Mouse (Mus musculus): ENCODE results near the gene Syn3. TPM values are rescaled to one million over a fixed set of nuclear protein-coding genes. Genes with fewer than 3 reads are reported as not detected.

The Syn3 gene
- polyA plus RNA-seq, 1 experiment from 2014 or later, result 4.0 TPM

- no peak for ATAC-seq (ENCODE audit: insufficient read depth, low FRiP score)
- Histone ChIP-seq H3K4me3 (replicated peaks; ENCODE audit: low read length) (no peak overlapping the region), H3K36me3 (ENCODE audit: control insufficient read depth, insufficient read depth, low read length) (no peaks in the 10 kb centered on the region), H3K27me3 (ENCODE audit: control insufficient read depth, insufficient read depth, low read length) (no peaks in the 10 kb centered on the region), H3K9me3 (replicated peaks; ENCODE audit: control insufficient read depth, low read length) (no peaks in the 10 kb centered on the region), H3K4me1 (ENCODE audit: control insufficient read depth, insufficient read depth, low read length) (peaks cover 7% of the 10 kb centered on the region), H3K4me2 (ENCODE audit: low read depth, low read length) (no peak overlapping the region), H3K27ac (ENCODE audit: low read length) (no peak overlapping the region), H3K9ac (ENCODE audit: low read length) (no peak overlapping the region)
- WGBS, result 59% methylated on average over 5 of the region's 5 CpGs
Observed at GRCm38 (mm10) chr10:86356819-86357563, 141.7 kb downstream of the Syn3 start.

- Histone ChIP-seq H3K36me3 (ENCODE audit: control insufficient read depth, insufficient read depth, low read length) (0 out of 2 replicates have a peak, but pooled peaks cover 4% of the 10 kb centered on the region), H3K4me3 (replicated peaks; ENCODE audit: low read length) (no peak overlapping the region), H3K4me1 (ENCODE audit: control insufficient read depth, insufficient read depth, low read length) (no peaks in the 10 kb centered on the region), H3K9ac (ENCODE audit: low read length) (no peak overlapping the region), H3K27ac (ENCODE audit: low read length) (no peak overlapping the region), H3K27me3 (ENCODE audit: control insufficient read depth, insufficient read depth, low read length) (no peaks in the 10 kb centered on the region), H3K4me2 (ENCODE audit: low read depth, low read length) (no peak overlapping the region), H3K9me3 (replicated peaks; ENCODE audit: control insufficient read depth, low read length) (no peaks in the 10 kb centered on the region)
- WGBS, result 86% methylated on average over 3 of the region's 3 CpGs
- ATAC-seq (ENCODE audit: insufficient read depth, low FRiP score), result no peak
Observed at GRCm38 (mm10) chr10:86352521-86352920, 146.2 kb downstream of the Syn3 start.

- WGBS, result 79% methylated on average over 2 of the region's 2 CpGs
Observed at GRCm38 (mm10) chr10:86351287-86351686, 147.4 kb downstream of the Syn3 start.

GRCm38 (mm10) chr10:86346235-86346840 is 152.4 kb downstream of the Syn3 start:
- Histone ChIP-seq H3K36me3 (ENCODE audit: control insufficient read depth, insufficient read depth, low read length) (0 out of 2 replicates have a peak, but pooled peaks cover 4% of the 10 kb centered on the region), H3K27ac (ENCODE audit: low read length) (no peak overlapping the region), H3K9me3 (replicated peaks; ENCODE audit: control insufficient read depth, low read length) (no peaks in the 10 kb centered on the region), H3K4me2 (ENCODE audit: low read depth, low read length) (no peak overlapping the region), H3K4me3 (replicated peaks; ENCODE audit: low read length) (no peak overlapping the region), H3K27me3 (ENCODE audit: control insufficient read depth, insufficient read depth, low read length) (no peaks in the 10 kb centered on the region), H3K4me1 (ENCODE audit: control insufficient read depth, insufficient read depth, low read length) (peaks cover 19% of the 10 kb centered on the region), H3K9ac (ENCODE audit: low read length) (no peak overlapping the region)
- WGBS, result 27% methylated on average over 3 of the region's 3 CpGs
- ATAC-seq (ENCODE audit: insufficient read depth, low FRiP score), result peak; percentile 57; the same call in 1 of the 2 replicates

More at GRCm38 (mm10) chr10:86351287-86351686, 147.4 kb downstream of the Syn3 start:
- H3K9me3 ChIP-seq (replicated peaks; ENCODE audit: control insufficient read depth, low read length), result no peaks in the 10 kb centered on the region
- H3K4me3 ChIP-seq (replicated peaks; ENCODE audit: low read length), result no peak overlapping the region
- H3K27ac ChIP-seq (ENCODE audit: low read length), result no peak overlapping the region
- H3K27me3 ChIP-seq (ENCODE audit: control insufficient read depth, insufficient read depth, low read length), result no peaks in the 10 kb centered on the region
- H3K4me1 ChIP-seq (ENCODE audit: control insufficient read depth, insufficient read depth, low read length), result peaks cover 3% of the 10 kb centered on the region; the same call in 1 of the 2 replicates
- no peak overlapping the region for H3K4me2 ChIP-seq (ENCODE audit: low read depth, low read length)
- no peak overlapping the region for H3K9ac ChIP-seq (ENCODE audit: low read length)
- no peak for ATAC-seq (ENCODE audit: insufficient read depth, low FRiP score)
- H3K36me3 ChIP-seq (ENCODE audit: control insufficient read depth, insufficient read depth, low read length), result 0 out of 2 replicates have a peak, but pooled peaks cover 4% of the 10 kb centered on the region

GRCm38 (mm10) chr10:86345645-86346044 is 153.1 kb downstream of the Syn3 start:
- ATAC-seq (ENCODE audit: insufficient read depth, low FRiP score), result no peak

GRCm38 (mm10) chr10:86344654-86345053 is 154.0 kb downstream of the Syn3 start:
- 83% methylated on average over 6 of the region's 6 CpGs for WGBS
- no peak overlapping the region for H3K27ac ChIP-seq (ENCODE audit: low read length)

More at GRCm38 (mm10) chr10:86345645-86346044, 153.1 kb downstream of the Syn3 start:
- Histone ChIP-seq H3K4me2 (ENCODE audit: low read depth, low read length) (no peak overlapping the region), H3K27ac (ENCODE audit: low read length) (no peak overlapping the region), H3K36me3 (ENCODE audit: control insufficient read depth, insufficient read depth, low read length) (0 out of 2 replicates have a peak, but pooled peaks cover 4% of the 10 kb centered on the region), H3K9ac (ENCODE audit: low read length) (no peak overlapping the region), H3K4me1 (ENCODE audit: control insufficient read depth, insufficient read depth, low read length) (peaks cover 25% of the 10 kb centered on the region), H3K9me3 (replicated peaks; ENCODE audit: control insufficient read depth, low read length) (no peaks in the 10 kb centered on the region), H3K27me3 (ENCODE audit: control insufficient read depth, insufficient read depth, low read length) (no peaks in the 10 kb centered on the region), H3K4me3 (replicated peaks; ENCODE audit: low read length) (no peak overlapping the region)
- WGBS, result 93% methylated on average over 9 of the region's 9 CpGs

GRCm38 (mm10) chr10:86343931-86344330 is 154.8 kb downstream of the Syn3 start:
- no peak overlapping the region for H3K4me2 ChIP-seq (ENCODE audit: low read depth, low read length)
- WGBS, result 86% methylated on average over 7 of the region's 7 CpGs
- 0 out of 2 replicates have a peak, but pooled peaks cover 4% of the 10 kb centered on the region for H3K36me3 ChIP-seq (ENCODE audit: control insufficient read depth, insufficient read depth, low read length)
- no peak overlapping the region for H3K9ac ChIP-seq (ENCODE audit: low read length)
- no peak overlapping the region for H3K27ac ChIP-seq (ENCODE audit: low read length)
- H3K4me1 ChIP-seq (ENCODE audit: control insufficient read depth, insufficient read depth, low read length), result peaks cover 43% of the 10 kb centered on the region
- no peak overlapping the region for H3K4me3 ChIP-seq (replicated peaks; ENCODE audit: low read length)
- ATAC-seq (ENCODE audit: insufficient read depth, low FRiP score), result no peak
- no peaks in the 10 kb centered on the region for H3K27me3 ChIP-seq (ENCODE audit: control insufficient read depth, insufficient read depth, low read length)
- no peaks in the 10 kb centered on the region for H3K9me3 ChIP-seq (replicated peaks; ENCODE audit: control insufficient read depth, low read length)

More at GRCm38 (mm10) chr10:86344654-86345053, 154.0 kb downstream of the Syn3 start:
- Histone ChIP-seq H3K36me3 (ENCODE audit: control insufficient read depth, insufficient read depth, low read length) (0 out of 2 replicates have a peak, but pooled peaks cover 4% of the 10 kb centered on the region), H3K4me1 (ENCODE audit: control insufficient read depth, insufficient read depth, low read length) (peaks cover 35% of the 10 kb centered on the region), H3K4me2 (ENCODE audit: low read depth, low read length) (no peak overlapping the region), H3K9ac (ENCODE audit: low read length) (no peak overlapping the region), H3K9me3 (replicated peaks; ENCODE audit: control insufficient read depth, low read length) (no peaks in the 10 kb centered on the region), H3K4me3 (replicated peaks; ENCODE audit: low read length) (no peak overlapping the region), H3K27me3 (ENCODE audit: control insufficient read depth, insufficient read depth, low read length) (no peaks in the 10 kb centered on the region)
- ATAC-seq (ENCODE audit: insufficient read depth, low FRiP score), result no peak

- Histone ChIP-seq H3K4me1 (ENCODE audit: control insufficient read depth, insufficient read depth, low read length) (peaks cover 48% of the 10 kb centered on the region), H3K4me2 (ENCODE audit: low read depth, low read length) (no peak overlapping the region), H3K27ac (ENCODE audit: low read length) (no peak overlapping the region), H3K4me3 (replicated peaks; ENCODE audit: low read length) (no peak overlapping the region), H3K27me3 (ENCODE audit: control insufficient read depth, insufficient read depth, low read length) (no peaks in the 10 kb centered on the region), H3K36me3 (ENCODE audit: control insufficient read depth, insufficient read depth, low read length) (0 out of 2 replicates have a peak, but pooled peaks cover 4% of the 10 kb centered on the region), H3K9ac (ENCODE audit: low read length) (no peak overlapping the region), H3K9me3 (replicated peaks; ENCODE audit: control insufficient read depth, low read length) (no peaks in the 10 kb centered on the region)
- 83% methylated on average over 6 of the region's 6 CpGs for WGBS
- ATAC-seq (ENCODE audit: insufficient read depth, low FRiP score), result no peak
Observed at GRCm38 (mm10) chr10:86343362-86343761, 155.3 kb downstream of the Syn3 start.

GRCm38 (mm10) chr10:86342713-86343112 is 156.0 kb downstream of the Syn3 start:
- WGBS, result 52% methylated on average over 7 of the region's 7 CpGs
- peak; percentile 37; the same call in 1 of the 2 replicates for ATAC-seq (ENCODE audit: insufficient read depth, low FRiP score)
- H3K27ac ChIP-seq (ENCODE audit: low read length), result peak overlapping the region; percentile 36; the same call in 1 of the 2 replicates

More at GRCm38 (mm10) chr10:86342713-86343112, 156.0 kb downstream of the Syn3 start:
- Histone ChIP-seq H3K4me3 (replicated peaks; ENCODE audit: low read length) (no peak overlapping the region), H3K9ac (ENCODE audit: low read length) (0 out of 2 replicates have a peak overlapping the region, but pooled peaks have one; percentile 15), H3K27me3 (ENCODE audit: control insufficient read depth, insufficient read depth, low read length) (no peaks in the 10 kb centered on the region), H3K4me2 (ENCODE audit: low read depth, low read length) (no peak overlapping the region), H3K36me3 (ENCODE audit: control insufficient read depth, insufficient read depth, low read length) (0 out of 2 replicates have a peak, but pooled peaks cover 1% of the 10 kb centered on the region), H3K9me3 (replicated peaks; ENCODE audit: control insufficient read depth, low read length) (no peaks in the 10 kb centered on the region), H3K4me1 (ENCODE audit: control insufficient read depth, insufficient read depth, low read length) (peaks cover 55% of the 10 kb centered on the region)

Data from stomach, embryonic 16.5 days (tissue).